Mouse (Mus musculus) midbrain, postnatal 0 days (tissue): ENCODE data around the gene Nup62. TPM values are rescaled to one million over a fixed set of nuclear protein-coding genes. Genes with fewer than 3 reads are reported as not detected.

Experiments used
- ATAC-seq: fragments of 200-750 bp; cut with Nextera tagmentation; 2 replicates; pipeline ENCODE4 v1.8.0; 2017; ENCODE audit warnings: moderate number of reproducible peaks, mild to moderate bottlenecking, moderate TSS enrichment, moderate library complexity; ENCODE audit not compliant: low FRiP score
- DNase-seq: peaks from one replicate; pipeline ENCODE4 v3.0.0-alpha.2; 2015; ENCODE audit warnings: low spot score
- H3K27ac ChIP-seq: fragments of 300-500 bp; sonication (generic); 2 replicates; pipeline ENCODE4 v1.5.1; 2014; ENCODE audit warnings: low read depth, mild to moderate bottlenecking, low read length, mixed read lengths
- H3K27me3 ChIP-seq: fragments of 300-500 bp; sonication (generic); 2 replicates; pipeline ENCODE4 v1.6.1; 2014; ENCODE audit warnings: low read length, control low read depth, mixed read lengths; ENCODE audit not compliant: insufficient read depth
- H3K36me3 ChIP-seq: fragments of 300-500 bp; sonication (generic); 2 replicates; pipeline ENCODE4 v1.6.1; 2014; ENCODE audit warnings: low read length, control low read depth, mixed read lengths; ENCODE audit not compliant: insufficient read depth
- H3K4me1 ChIP-seq: fragments of 300-500 bp; sonication (generic); 2 replicates; pipeline ENCODE4 v1.6.1; 2014; ENCODE audit warnings: mild to moderate bottlenecking, control low read depth, antibody characterized with exemption, low read length, mixed read lengths; ENCODE audit not compliant: insufficient read depth
- H3K4me2 ChIP-seq: fragments of 300-500 bp; sonication (generic); 2 replicates; pipeline ENCODE4 v1.6.1; 2014; ENCODE audit warnings: low read depth, mild to moderate bottlenecking, low read length, mixed read lengths; ENCODE audit not compliant: poor library complexity, severe bottlenecking
- H3K4me3 ChIP-seq: fragments of 300-500 bp; sonication (generic); 2 replicates; pipeline ENCODE4 v1.5.1; 2014; ENCODE audit warnings: low read depth, mild to moderate bottlenecking, low read length, moderate library complexity
- H3K9ac ChIP-seq: fragments of 300-500 bp; sonication (generic); replicated peaks from 2 replicates; pipeline ENCODE4 v1.6.1; 2014; ENCODE audit warnings: mild to moderate bottlenecking, low read length, moderate library complexity, mixed read lengths; ENCODE audit not compliant: poor library complexity, severe bottlenecking
- H3K9me3 ChIP-seq: fragments of 300-500 bp; sonication (generic); 2 replicates; pipeline ENCODE4 v1.6.1; 2016; ENCODE audit warnings: low read length, control low read depth
- CTCF ChIP-seq: IDR thresholded peaks from 2 replicates; pipeline ENCODE4 v1.5.1; 2016; ENCODE audit warnings: antibody characterized with exemption, mild to moderate bottlenecking
- WGBS: fragments of 180-500 bp; shearing (Covaris S2); extraction: QIAGEN DNeasy Blood & Tissue Kit; methylation state at CpG from one replicate; pipeline ENCODE4 v1.1.7; 2014; 5-methylcytosine and 5-hydroxymethylcytosine counted together
- polyA plus RNA-seq: library from polyadenylated mRNA; unstranded; fragments of >200 nt; fragmentation: Nextera tagmentation; extraction: Ambion mirVana; gene quantifications from 2 replicates; pipeline ENCODE4 v1.2.1, GENCODE M21; 2015
- total RNA-seq: library from RNA; depleted of rRNA; stranded (reverse); fragments of >200 nt; gene quantifications from 2 replicates; pipeline ENCODE4 v1.2.3, GENCODE M21; 2014; rRNA removed

The Nup62 gene
- total RNA-seq: 51.4 and 65.9 TPM in 2 replicates
- polyA plus RNA-seq: 45.8 and 46.9 TPM in 2 replicates

GRCm38 (mm10) chr7:44815721-44816469, at the start of gene Nup62, which contains the start of gene Il4i1:
Gene Nup62, plus strand, starts transcription at chr7:44816088.
Gene Il4i1, plus strand, starts transcription at chr7:44816387.
- peaks cover 18% of the 10 kb centered on the region for H3K4me1 ChIP-seq
- ATAC-seq (peak; percentile 90), DNase-seq (peak; percentile 99)
- WGBS: under 1% methylated on average over 58 of the region's 62 CpGs
- peak within 1 kb of the TSS; percentile 79 for H3K4me2 ChIP-seq
- TF ChIP-seq CTCF: no peak; the same call in 1 of the 2 replicates
- H3K9ac ChIP-seq: peak within 1 kb of the TSS; percentile 86
- peak within 1 kb of the TSS; percentile 78 for H3K4me3 ChIP-seq
- peak within 1 kb of the TSS; percentile 87 for H3K27ac ChIP-seq
- H3K9me3 ChIP-seq: no peaks in the 10 kb centered on the region
- H3K27me3 ChIP-seq: no peaks in the 10 kb centered on the region
- H3K36me3 ChIP-seq: no peaks in the 10 kb centered on the region

DNA sequence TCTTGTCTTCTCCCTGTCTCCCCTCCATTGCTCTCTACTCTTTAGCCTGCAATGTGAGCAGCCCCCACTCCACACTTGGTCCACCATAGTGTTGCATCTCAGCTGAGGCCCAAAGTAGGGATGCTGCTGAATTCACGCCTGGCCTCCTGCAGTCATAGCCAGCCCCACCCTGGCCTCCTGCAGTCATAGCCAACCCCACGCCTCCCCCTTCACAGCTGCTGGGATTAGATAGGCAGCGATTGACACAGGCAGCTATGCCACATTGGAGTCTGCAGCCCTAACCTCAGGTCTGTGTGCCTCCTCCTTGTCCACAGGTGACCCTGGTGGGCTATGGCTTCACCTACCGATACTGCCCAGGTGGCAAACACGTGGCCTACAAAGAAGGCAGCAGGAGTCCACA, 47.8 kb upstream of the Nup62 start:
- H3K27ac ChIP-seq: no peak overlapping the region
- 91% methylated on average over 5 of the region's 5 CpGs for WGBS
- no peaks in the 10 kb centered on the region for H3K9me3 ChIP-seq
- no peaks in the 10 kb centered on the region for H3K27me3 ChIP-seq
- no peak for TF ChIP-seq CTCF
- no peak overlapping the region for H3K4me2 ChIP-seq
- peaks cover 49% of the 10 kb centered on the region for H3K36me3 ChIP-seq
- no peaks in the 10 kb centered on the region for H3K4me1 ChIP-seq
- H3K4me3 ChIP-seq: no peak overlapping the region
- ATAC-seq: no peak
- no peak overlapping the region for H3K9ac ChIP-seq
- DNase-seq: no peak

DNA sequence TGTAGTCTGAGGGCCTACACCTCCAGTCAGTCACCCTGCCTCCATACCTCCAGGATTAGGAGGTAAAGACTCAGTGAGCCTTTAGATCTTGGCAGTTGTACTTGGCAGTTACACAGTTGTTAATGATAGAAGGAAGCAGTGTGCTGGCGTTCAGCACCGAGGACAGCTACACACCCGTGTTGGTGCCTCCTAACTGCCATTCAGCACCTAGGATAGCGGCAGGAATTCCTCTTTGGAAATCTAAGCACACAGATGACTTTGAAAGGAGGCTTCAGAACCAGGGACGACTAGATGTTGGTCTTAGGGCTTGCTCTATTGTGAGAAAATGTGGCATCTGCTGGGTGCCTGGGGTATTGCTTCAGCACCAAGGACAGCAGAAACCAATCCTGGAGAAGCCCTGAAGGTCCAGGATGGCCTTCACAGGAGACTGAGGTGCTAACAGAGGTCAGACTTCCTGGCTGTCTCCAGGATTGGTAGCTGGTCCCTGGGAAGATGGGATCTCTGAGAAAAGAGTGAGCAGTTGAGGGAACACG, 45.8 kb upstream of the Nup62 start:
- H3K9ac ChIP-seq: no peak overlapping the region
- H3K4me3 ChIP-seq: no peak overlapping the region
- H3K4me1 ChIP-seq: no peaks in the 10 kb centered on the region
- WGBS: 19% methylated on average over 6 of the region's 6 CpGs
- DNase-seq (peak; percentile 70), ATAC-seq (no peak)
- H3K9me3 ChIP-seq: no peaks in the 10 kb centered on the region
- H3K27me3 ChIP-seq: no peaks in the 10 kb centered on the region
- peaks cover 41% of the 10 kb centered on the region for H3K36me3 ChIP-seq
- H3K27ac ChIP-seq: no peak overlapping the region
- TF ChIP-seq CTCF: peak; percentile 27; the same call in 1 of the 2 replicates
- no peak overlapping the region for H3K4me2 ChIP-seq

DNA sequence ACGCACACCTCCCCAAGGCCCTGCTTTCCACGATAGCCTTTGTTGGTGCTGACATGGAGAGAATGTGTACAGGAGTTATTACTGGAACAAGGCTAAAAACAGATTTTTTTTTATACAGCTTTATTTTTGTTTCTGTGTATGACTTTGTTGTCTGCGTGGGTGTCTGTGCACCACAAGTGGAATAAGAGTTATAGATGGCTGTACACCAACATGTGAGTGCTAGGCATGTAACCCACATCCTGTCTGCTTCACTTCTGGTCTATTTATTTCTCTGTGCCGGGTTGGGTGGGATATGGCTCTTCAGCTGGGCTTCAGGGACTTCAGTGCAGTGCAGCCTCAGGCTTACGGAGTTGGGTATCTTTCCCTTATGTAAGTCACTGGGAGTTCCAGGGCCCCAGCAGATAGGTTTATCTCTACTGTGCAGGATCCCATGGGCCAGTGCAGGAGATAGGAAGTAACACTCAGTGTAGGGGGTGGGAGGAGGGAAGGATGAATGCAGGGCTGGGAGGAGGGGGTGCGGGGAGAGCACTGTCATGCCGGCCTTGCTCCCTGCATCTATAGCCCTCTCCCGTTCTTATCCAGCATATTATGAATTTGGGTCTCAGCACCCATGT, 43.2 kb upstream of the Nup62 start:
- H3K27me3 ChIP-seq: no peaks in the 10 kb centered on the region
- whole genome bisulfite sequencing: 91% methylated on average over 8 of the region's 8 CpGs
- no peaks in the 10 kb centered on the region for H3K4me1 ChIP-seq
- ATAC-seq (no peak), DNase-seq (no peak)
- no peak overlapping the region for H3K4me3 ChIP-seq
- no peak overlapping the region for H3K9ac ChIP-seq
- TF ChIP-seq CTCF: no peak
- H3K4me2 ChIP-seq: no peak overlapping the region
- H3K27ac ChIP-seq: no peak overlapping the region
- peaks cover 45% of the 10 kb centered on the region for H3K36me3 ChIP-seq
- no peaks in the 10 kb centered on the region for H3K9me3 ChIP-seq

GRCm38 (mm10) chr7:44776849-44777498, 38.9 kb upstream of the Nup62 start:
- no peak overlapping the region for H3K4me3 ChIP-seq
- H3K4me2 ChIP-seq: no peak overlapping the region
- H3K9ac ChIP-seq: no peak overlapping the region
- no peak overlapping the region for H3K27ac ChIP-seq
- peaks cover 24% of the 10 kb centered on the region for H3K36me3 ChIP-seq
- ATAC-seq (no peak), DNase-seq (no peak)
- TF ChIP-seq CTCF: no peak
- no peaks in the 10 kb centered on the region for H3K27me3 ChIP-seq
- H3K4me1 ChIP-seq: no peaks in the 10 kb centered on the region
- WGBS: 93% methylated on average over 9 of the region's 9 CpGs
- H3K9me3 ChIP-seq: no peaks in the 10 kb centered on the region
